Mouse (Mus musculus): ENCODE results near the gene Tbc1d22a. TPM values are rescaled to one million over a fixed set of nuclear protein-coding genes. Genes with fewer than 3 reads are reported as not detected.

The Tbc1d22a gene
- polyA plus RNA-seq, 1 experiment from 2014 or later = 12.4 TPM

GRCm38 (mm10) chr15:86252130-86252529 lies 37.9 kb downstream of the Tbc1d22a start:
- Histone ChIP-seq H3K9me3 (no peaks in the 10 kb centered on the region), H3K9ac (no peak overlapping the region), H3K4me1 (0 out of 2 replicates have a peak, but pooled peaks cover 7% of the 10 kb centered on the region), H3K27me3 (no peaks in the 10 kb centered on the region), H3K27ac (no peak overlapping the region), H3K4me3 (no peak overlapping the region), H3K4me2 (no peak overlapping the region), H3K36me3 (peaks cover 7% of the 10 kb centered on the region; the same call in 1 of the 2 replicates)
- ATAC-seq (ENCODE audit: insufficient number of reproducible peaks, low FRiP score, low TSS enrichment, low read depth) = no peak

- no peak overlapping the region for H3K4me3 ChIP-seq
- H3K4me2 ChIP-seq = no peak overlapping the region
- H3K4me1 ChIP-seq = 0 out of 2 replicates have a peak, but pooled peaks cover 7% of the 10 kb centered on the region
- ATAC-seq (ENCODE audit: insufficient number of reproducible peaks, low FRiP score, low TSS enrichment, low read depth) = no peak
- no peak overlapping the region for H3K9ac ChIP-seq
- peaks cover 7% of the 10 kb centered on the region; the same call in 1 of the 2 replicates for H3K36me3 ChIP-seq
- 61% methylated on average over 4 of the region's 4 CpGs for WGBS
- H3K9me3 ChIP-seq = no peaks in the 10 kb centered on the region
- H3K27me3 ChIP-seq = no peaks in the 10 kb centered on the region
- no peak overlapping the region for H3K27ac ChIP-seq
These were observed 38.4 kb downstream of the Tbc1d22a start for GRCm38 (mm10) chr15:86252684-86253083.

GRCm38 (mm10) chr15:86253411-86253810 lies 39.2 kb downstream of the Tbc1d22a start:
- H3K4me3 ChIP-seq = no peak overlapping the region
- no peaks in the 10 kb centered on the region for H3K27me3 ChIP-seq
- no peak overlapping the region for H3K27ac ChIP-seq
- no peak overlapping the region for H3K9ac ChIP-seq
- peaks cover 12% of the 10 kb centered on the region; the same call in 1 of the 2 replicates for H3K4me1 ChIP-seq
- no peaks in the 10 kb centered on the region for H3K9me3 ChIP-seq
- no peak overlapping the region for H3K4me2 ChIP-seq
- H3K36me3 ChIP-seq = peaks cover 7% of the 10 kb centered on the region; the same call in 1 of the 2 replicates
- WGBS = 54% methylated on average over 10 of the region's 10 CpGs
- no peak for ATAC-seq (ENCODE audit: insufficient number of reproducible peaks, low FRiP score, low TSS enrichment, low read depth)

- peaks cover 13% of the 10 kb centered on the region; the same call in 1 of the 2 replicates for H3K4me1 ChIP-seq
- WGBS = 84% methylated on average over 5 of the region's 5 CpGs
- H3K27ac ChIP-seq = no peak overlapping the region
- no peaks in the 10 kb centered on the region for H3K9me3 ChIP-seq
- no peaks in the 10 kb centered on the region for H3K27me3 ChIP-seq
- H3K36me3 ChIP-seq = peaks cover 7% of the 10 kb centered on the region; the same call in 1 of the 2 replicates
- no peak overlapping the region for H3K9ac ChIP-seq
- no peak for ATAC-seq (ENCODE audit: insufficient number of reproducible peaks, low FRiP score, low TSS enrichment, low read depth)
- H3K4me3 ChIP-seq = no peak overlapping the region
- H3K4me2 ChIP-seq = no peak overlapping the region
These were observed 41.9 kb downstream of the Tbc1d22a start for GRCm38 (mm10) chr15:86256201-86256600.

GRCm38 (mm10) chr15:86256728-86257179 lies 42.5 kb downstream of the Tbc1d22a start:
- Histone ChIP-seq H3K9ac (no peak overlapping the region), H3K4me3 (no peak overlapping the region), H3K27ac (no peak overlapping the region), H3K36me3 (peaks cover 7% of the 10 kb centered on the region; the same call in 1 of the 2 replicates), H3K9me3 (no peaks in the 10 kb centered on the region), H3K4me2 (no peak overlapping the region), H3K27me3 (no peaks in the 10 kb centered on the region), H3K4me1 (peaks cover 13% of the 10 kb centered on the region; the same call in 1 of the 2 replicates)
- ATAC-seq (ENCODE audit: insufficient number of reproducible peaks, low FRiP score, low TSS enrichment, low read depth) = no peak
- WGBS = 57% methylated on average over 4 of the region's 4 CpGs

- ATAC-seq (ENCODE audit: insufficient number of reproducible peaks, low FRiP score, low TSS enrichment, low read depth) = no peak
- H3K9ac ChIP-seq = no peak overlapping the region
- H3K4me3 ChIP-seq = no peak overlapping the region
- H3K4me2 ChIP-seq = no peak overlapping the region
- H3K4me1 ChIP-seq = peaks cover 13% of the 10 kb centered on the region; the same call in 1 of the 2 replicates
- 45% methylated on average over 9 of the region's 9 CpGs for WGBS
- no peaks in the 10 kb centered on the region for H3K27me3 ChIP-seq
- no peak overlapping the region for H3K27ac ChIP-seq
- no peaks in the 10 kb centered on the region for H3K9me3 ChIP-seq
- peaks cover 7% of the 10 kb centered on the region; the same call in 1 of the 2 replicates for H3K36me3 ChIP-seq
These were observed 43.8 kb downstream of the Tbc1d22a start for GRCm38 (mm10) chr15:86257916-86258685.

GRCm38 (mm10) chr15:86259233-86259632 lies 45.0 kb downstream of the Tbc1d22a start:
- no peak for ATAC-seq (ENCODE audit: insufficient number of reproducible peaks, low FRiP score, low TSS enrichment, low read depth)
- 76% methylated on average over 4 of the region's 4 CpGs for WGBS
- no peak overlapping the region for H3K4me3 ChIP-seq
- H3K4me1 ChIP-seq = peaks cover 11% of the 10 kb centered on the region; the same call in 1 of the 2 replicates
- no peak overlapping the region for H3K9ac ChIP-seq
- H3K9me3 ChIP-seq = no peaks in the 10 kb centered on the region
- H3K27me3 ChIP-seq = no peaks in the 10 kb centered on the region
- no peak overlapping the region for H3K27ac ChIP-seq
- no peak overlapping the region for H3K4me2 ChIP-seq
- peaks cover 7% of the 10 kb centered on the region; the same call in 1 of the 2 replicates for H3K36me3 ChIP-seq

GRCm38 (mm10) chr15:86260111-86260510 lies 45.9 kb downstream of the Tbc1d22a start:
- H3K9me3 ChIP-seq = no peaks in the 10 kb centered on the region
- peaks cover 11% of the 10 kb centered on the region; the same call in 1 of the 2 replicates for H3K4me1 ChIP-seq
- H3K9ac ChIP-seq = no peak overlapping the region
- peaks cover 2% of the 10 kb centered on the region; the same call in 1 of the 2 replicates for H3K36me3 ChIP-seq
- H3K4me3 ChIP-seq = no peak overlapping the region
- no peak overlapping the region for H3K4me2 ChIP-seq
- H3K27me3 ChIP-seq = no peaks in the 10 kb centered on the region
- H3K27ac ChIP-seq = no peak overlapping the region
- 95% methylated on average over 4 of the region's 4 CpGs for WGBS
- ATAC-seq (ENCODE audit: insufficient number of reproducible peaks, low FRiP score, low TSS enrichment, low read depth) = no peak

- no peaks in the 10 kb centered on the region for H3K27me3 ChIP-seq
- H3K36me3 ChIP-seq = no peaks in the 10 kb centered on the region
- 63% methylated on average over 3 of the region's 3 CpGs for WGBS
- H3K9me3 ChIP-seq = no peaks in the 10 kb centered on the region
- ATAC-seq (ENCODE audit: insufficient number of reproducible peaks, low FRiP score, low TSS enrichment, low read depth) = peak; percentile 64; the same call in 1 of the 2 replicates
- no peak overlapping the region for H3K4me2 ChIP-seq
- no peak overlapping the region for H3K9ac ChIP-seq
- no peak overlapping the region for H3K4me3 ChIP-seq
- H3K27ac ChIP-seq = no peak overlapping the region
- 0 out of 2 replicates have a peak, but pooled peaks cover 3% of the 10 kb centered on the region for H3K4me1 ChIP-seq
These were observed 50.1 kb downstream of the Tbc1d22a start for GRCm38 (mm10) chr15:86264389-86264788.

- ATAC-seq (ENCODE audit: insufficient number of reproducible peaks, low FRiP score, low TSS enrichment, low read depth) = peak; percentile 56; the same call in 1 of the 2 replicates
- 64% methylated on average over 7 of the region's 7 CpGs for WGBS
- Histone ChIP-seq H3K4me3 (no peak overlapping the region), H3K27ac (no peak overlapping the region), H3K9ac (no peak overlapping the region), H3K4me2 (no peak overlapping the region), H3K27me3 (no peaks in the 10 kb centered on the region), H3K4me1 (0 out of 2 replicates have a peak, but pooled peaks cover 3% of the 10 kb centered on the region), H3K9me3 (no peaks in the 10 kb centered on the region), H3K36me3 (no peaks in the 10 kb centered on the region)
These were observed 50.5 kb downstream of the Tbc1d22a start for GRCm38 (mm10) chr15:86264803-86265202.

- H3K4me1 ChIP-seq = 0 out of 2 replicates have a peak, but pooled peaks cover 3% of the 10 kb centered on the region
- H3K4me3 ChIP-seq = no peak overlapping the region
- no peaks in the 10 kb centered on the region for H3K9me3 ChIP-seq
- H3K36me3 ChIP-seq = no peaks in the 10 kb centered on the region
- WGBS = 68% methylated on average over 4 of the region's 4 CpGs
- no peak overlapping the region for H3K4me2 ChIP-seq
- H3K27me3 ChIP-seq = no peaks in the 10 kb centered on the region
- no peak overlapping the region for H3K9ac ChIP-seq
- ATAC-seq (ENCODE audit: insufficient number of reproducible peaks, low FRiP score, low TSS enrichment, low read depth) = no peak
- no peak overlapping the region for H3K27ac ChIP-seq
These were observed 52.7 kb downstream of the Tbc1d22a start for GRCm38 (mm10) chr15:86266975-86267374.

- no peaks in the 10 kb centered on the region for H3K27me3 ChIP-seq
- no peak overlapping the region for H3K4me2 ChIP-seq
- H3K27ac ChIP-seq = no peak overlapping the region
- 0 out of 2 replicates have a peak, but pooled peaks cover 3% of the 10 kb centered on the region for H3K4me1 ChIP-seq
- no peak for ATAC-seq (ENCODE audit: insufficient number of reproducible peaks, low FRiP score, low TSS enrichment, low read depth)
- WGBS = 35% methylated on average over 1 of the region's 1 CpGs
- no peak overlapping the region for H3K4me3 ChIP-seq
- H3K9me3 ChIP-seq = no peaks in the 10 kb centered on the region
- no peak overlapping the region for H3K9ac ChIP-seq
- H3K36me3 ChIP-seq = no peaks in the 10 kb centered on the region
These were observed 54.3 kb downstream of the Tbc1d22a start for GRCm38 (mm10) chr15:86268526-86268925.

Measured in limb, embryonic 15.5 days (tissue).